Mouse (Mus musculus) thymus, postnatal 36 days (tissue): ENCODE data around the gene Ptprj.

ENCODE experiments used
- DNase-seq, 2 experiments: peaks; one replicate each; pipeline ENCODE4 v3.0.0; 2022; ENCODE audit warnings: mixed read lengths in 2 of 2

Ptprj gene

GRCm38 (mm10) chr2:90580236-90581005 lies at the start of gene Ptprj:
Ptprj (minus strand) TSS chr2:90580647.
- peak; percentile 68 to 69 for DNase-seq

GRCm38 (mm10) chr2:90629552-90629951 lies 49.1 kb upstream of the Ptprj start:
- DNase-seq: no peak

- no peak for DNase-seq
Observed at GRCm38 (mm10) chr2:90628261-90628660, 47.8 kb upstream of the Ptprj start.

GRCm38 (mm10) chr2:90624920-90625319 lies 44.5 kb upstream of the Ptprj start:
- DNase-seq: peak; percentile 38 to 51

- no peak for DNase-seq
Observed at GRCm38 (mm10) chr2:90624339-90624738, 43.9 kb upstream of the Ptprj start.

- DNase-seq: no peak
Observed at GRCm38 (mm10) chr2:90620815-90621214, 40.4 kb upstream of the Ptprj start.

GRCm38 (mm10) chr2:90619648-90620047 lies 39.2 kb upstream of the Ptprj start:
- no peak for DNase-seq

- DNase-seq: no peak
Observed at GRCm38 (mm10) chr2:90614651-90615171, 34.3 kb upstream of the Ptprj start.

GRCm38 (mm10) chr2:90613591-90613990 lies 33.1 kb upstream of the Ptprj start:
- no peak for DNase-seq

GRCm38 (mm10) chr2:90613006-90613405 lies 32.6 kb upstream of the Ptprj start:
- DNase-seq: no peak

- no peak for DNase-seq
Observed at GRCm38 (mm10) chr2:90611959-90612571, 31.6 kb upstream of the Ptprj start.

- no peak for DNase-seq
Observed at GRCm38 (mm10) chr2:90601056-90601455, 20.6 kb upstream of the Ptprj start.

- DNase-seq: no peak
Observed at GRCm38 (mm10) chr2:90588141-90588540, 7.7 kb upstream of the Ptprj start.

- DNase-seq: no peak
Observed at GRCm38 (mm10) chr2:90584506-90584905, 4.1 kb upstream of the Ptprj start.

GRCm38 (mm10) chr2:90583628-90584131 lies 3.2 kb upstream of the Ptprj start:
- DNase-seq: no peak

GRCm38 (mm10) chr2:90582814-90583213 lies 2.4 kb upstream of the Ptprj start:
- no peak for DNase-seq

- DNase-seq: no peak
Observed at GRCm38 (mm10) chr2:90582311-90582710, 1.9 kb upstream of the Ptprj start.

GRCm38 (mm10) chr2:90581796-90582125 lies 1.3 kb upstream of the Ptprj start:
- DNase-seq: no peak

GRCm38 (mm10) chr2:90581006-90581795 lies 754 bp upstream of the Ptprj start:
- DNase-seq: no peak

GRCm38 (mm10) chr2:90579728-90580235 lies 665 bp downstream of the Ptprj start:
- DNase-seq: peak; percentile 41 to 48

- no peak for DNase-seq
Observed at GRCm38 (mm10) chr2:90579038-90579727, 1.3 kb downstream of the Ptprj start.
